Mouse (Mus musculus) CH12.LX (cell line): ENCODE data around the gene AI597479.

Source experiments
- BHLHE40 ChIP-seq: IDR thresholded peaks from 2 replicates; pipeline ENCODE4 v1.6.1; 2011; ENCODE audit warnings: mild to moderate bottlenecking, low read depth, low read length, improper control_type of control experiment
- POLR2AphosphoS2 ChIP-seq: IDR thresholded peaks from 2 replicates; pipeline ENCODE4 v1.6.1; 2011; ENCODE audit warnings: low read depth, low read length, improper control_type of control experiment
- SIN3A ChIP-seq: IDR thresholded peaks from 2 replicates; pipeline ENCODE4 v1.6.1; 2012; ENCODE audit warnings: low read length, improper control_type of control experiment, inconsistent platforms
- ZKSCAN1 ChIP-seq: IDR thresholded peaks from 2 replicates; pipeline ENCODE4 v1.6.1; 2012; ENCODE audit warnings: low read depth, inconsistent platforms, low read length, improper control_type of control experiment, borderline replicate concordance
- ZMIZ1 ChIP-seq: IDR thresholded peaks from 2 replicates; pipeline ENCODE4 v1.6.1; 2012; ENCODE audit warnings: low read depth, mild to moderate bottlenecking, inconsistent platforms, low read length, improper control_type of control experiment

GRCm38 (mm10) chr1:43122616-43123015 is 24.1 kb downstream of the AI597479 start:
- no peak for TF ChIP-seq POLR2AphosphoS2
- no peak for TF ChIP-seq BHLHE40
- no peak for TF ChIP-seq ZKSCAN1
- TF ChIP-seq ZMIZ1 = no peak
- no peak for TF ChIP-seq SIN3A
